Mouse (Mus musculus): Measurements from ENCODE around the gene Rnf167. TPM values are rescaled to one million over a fixed set of nuclear protein-coding genes. Genes with fewer than 3 reads are reported as not detected.

The Rnf167 gene
- polyA plus RNA-seq, 1 experiment from 2014 or later = 118 TPM

DNA sequence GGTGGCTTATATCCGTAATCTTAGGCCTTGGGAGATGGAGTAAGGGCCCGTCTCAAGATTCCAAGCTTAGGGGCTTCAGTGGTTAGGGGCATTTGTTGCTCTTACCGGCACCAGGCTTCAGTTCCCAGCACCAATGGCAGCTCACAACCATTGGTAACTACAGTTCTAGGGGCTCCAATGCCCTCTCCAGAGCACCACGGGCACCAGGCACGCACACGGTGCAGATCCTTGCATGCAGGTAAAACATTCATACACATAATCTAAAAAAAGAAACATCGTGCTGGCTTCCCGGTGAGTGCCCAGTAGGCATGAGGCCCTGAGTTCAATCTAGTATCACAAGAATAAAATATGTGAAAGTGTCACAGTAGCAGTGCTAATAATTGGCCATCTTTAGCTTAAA, 16.1 kb downstream of the Rnf167 start:
- no peak for ATAC-seq (ENCODE audit: insufficient number of reproducible peaks, insufficient read depth, low FRiP score, low read depth)
- peaks cover 35% of the 10 kb centered on the region for H3K36me3 ChIP-seq (ENCODE audit: control insufficient read depth, insufficient read depth, low read length)
- H3K27ac ChIP-seq (ENCODE audit: low read length) = no peak overlapping the region
- H3K4me2 ChIP-seq (replicated peaks; ENCODE audit: low read depth, low read length) = no peak overlapping the region
- no peaks in the 10 kb centered on the region for H3K27me3 ChIP-seq (ENCODE audit: control insufficient read depth, insufficient read depth, low read length)
- H3K9ac ChIP-seq (replicated peaks; ENCODE audit: low read depth, low read length) = no peak overlapping the region
- H3K4me3 ChIP-seq (ENCODE audit: low read depth, low read length) = no peak overlapping the region
- WGBS = 91% methylated on average over 8 of the region's 8 CpGs
- peaks cover 8% of the 10 kb centered on the region; the same call in 1 of the 2 replicates for H3K4me1 ChIP-seq (ENCODE audit: control insufficient read depth, insufficient read depth, low read length)
- H3K9me3 ChIP-seq (ENCODE audit: control insufficient read depth, low read depth, low read length) = no peaks in the 10 kb centered on the region

DNA sequence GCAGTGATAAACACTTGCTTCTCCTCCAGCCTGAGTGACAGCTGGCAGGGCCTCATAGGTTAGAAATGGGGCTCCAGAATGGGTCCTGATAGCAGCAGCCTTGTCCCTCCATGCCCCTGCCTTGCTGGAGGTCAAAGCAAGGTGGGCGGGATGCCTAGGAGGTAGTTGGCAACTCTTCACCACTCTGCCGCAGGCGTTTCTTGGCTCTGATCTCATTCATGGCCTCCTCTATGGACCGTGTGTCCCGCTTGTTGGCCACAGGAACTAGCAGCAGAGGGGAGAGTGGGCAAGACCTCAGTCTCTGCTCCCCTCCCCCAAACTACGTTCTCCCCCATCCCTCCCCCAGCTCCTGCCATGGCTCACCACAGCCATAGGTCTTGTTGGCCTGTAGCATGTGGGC, 16.9 kb downstream of the Rnf167 start:
- peaks cover 35% of the 10 kb centered on the region for H3K36me3 ChIP-seq (ENCODE audit: control insufficient read depth, insufficient read depth, low read length)
- H3K9ac ChIP-seq (replicated peaks; ENCODE audit: low read depth, low read length) = no peak overlapping the region
- H3K9me3 ChIP-seq (ENCODE audit: control insufficient read depth, low read depth, low read length) = no peaks in the 10 kb centered on the region
- no peak overlapping the region for H3K4me3 ChIP-seq (ENCODE audit: low read depth, low read length)
- no peak overlapping the region for H3K27ac ChIP-seq (ENCODE audit: low read length)
- peaks cover 8% of the 10 kb centered on the region; the same call in 1 of the 2 replicates for H3K4me1 ChIP-seq (ENCODE audit: control insufficient read depth, insufficient read depth, low read length)
- H3K4me2 ChIP-seq (replicated peaks; ENCODE audit: low read depth, low read length) = no peak overlapping the region
- H3K27me3 ChIP-seq (ENCODE audit: control insufficient read depth, insufficient read depth, low read length) = no peaks in the 10 kb centered on the region
- 94% methylated on average over 6 of the region's 6 CpGs for WGBS
- ATAC-seq (ENCODE audit: insufficient number of reproducible peaks, insufficient read depth, low FRiP score, low read depth) = no peak

DNA sequence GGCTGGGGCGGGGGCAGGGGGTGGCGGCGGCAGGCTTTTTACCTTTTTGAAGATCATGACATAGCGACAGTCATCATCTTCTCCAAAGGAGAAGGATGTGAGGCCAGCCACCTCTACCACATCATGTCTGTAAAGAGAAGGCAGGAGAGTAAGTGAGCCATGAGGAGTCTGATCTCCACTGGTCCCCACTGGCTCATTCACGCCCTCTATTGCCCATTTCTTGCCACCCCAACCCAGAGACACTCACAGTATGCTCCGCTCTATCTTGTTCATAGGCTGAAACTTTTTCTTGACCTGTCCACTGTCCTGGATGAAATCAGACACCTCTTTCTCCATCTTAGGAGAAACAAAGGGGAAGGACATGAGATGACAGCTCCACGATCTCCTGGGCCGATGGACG, 17.7 kb downstream of the Rnf167 start:
- H3K9me3 ChIP-seq (ENCODE audit: control insufficient read depth, low read depth, low read length) = no peaks in the 10 kb centered on the region
- no peak overlapping the region for H3K9ac ChIP-seq (replicated peaks; ENCODE audit: low read depth, low read length)
- peaks cover 8% of the 10 kb centered on the region; the same call in 1 of the 2 replicates for H3K4me1 ChIP-seq (ENCODE audit: control insufficient read depth, insufficient read depth, low read length)
- WGBS = 90% methylated on average over 9 of the region's 9 CpGs
- no peaks in the 10 kb centered on the region for H3K27me3 ChIP-seq (ENCODE audit: control insufficient read depth, insufficient read depth, low read length)
- no peak overlapping the region for H3K4me2 ChIP-seq (replicated peaks; ENCODE audit: low read depth, low read length)
- ATAC-seq (ENCODE audit: insufficient number of reproducible peaks, insufficient read depth, low FRiP score, low read depth) = no peak
- H3K4me3 ChIP-seq (ENCODE audit: low read depth, low read length) = no peak overlapping the region
- peaks cover 35% of the 10 kb centered on the region for H3K36me3 ChIP-seq (ENCODE audit: control insufficient read depth, insufficient read depth, low read length)
- H3K27ac ChIP-seq (ENCODE audit: low read length) = no peak overlapping the region

- WGBS = 92% methylated on average over 8 of the region's 8 CpGs
- Histone ChIP-seq H3K36me3 (ENCODE audit: control insufficient read depth, insufficient read depth, low read length) (peaks cover 35% of the 10 kb centered on the region), H3K9me3 (ENCODE audit: control insufficient read depth, low read depth, low read length) (no peaks in the 10 kb centered on the region), H3K27me3 (ENCODE audit: control insufficient read depth, insufficient read depth, low read length) (no peaks in the 10 kb centered on the region), H3K4me1 (ENCODE audit: control insufficient read depth, insufficient read depth, low read length) (peaks cover 19% of the 10 kb centered on the region), H3K9ac (replicated peaks; ENCODE audit: low read depth, low read length) (no peak overlapping the region), H3K4me2 (replicated peaks; ENCODE audit: low read depth, low read length) (no peak overlapping the region), H3K27ac (ENCODE audit: low read length) (no peak overlapping the region), H3K4me3 (ENCODE audit: low read depth, low read length) (no peak overlapping the region)
- ATAC-seq (ENCODE audit: insufficient number of reproducible peaks, insufficient read depth, low FRiP score, low read depth) = no peak
These were observed 19.7 kb downstream of the Rnf167 start for GRCm38 (mm10) chr11:70666687-70667086.

DNA sequence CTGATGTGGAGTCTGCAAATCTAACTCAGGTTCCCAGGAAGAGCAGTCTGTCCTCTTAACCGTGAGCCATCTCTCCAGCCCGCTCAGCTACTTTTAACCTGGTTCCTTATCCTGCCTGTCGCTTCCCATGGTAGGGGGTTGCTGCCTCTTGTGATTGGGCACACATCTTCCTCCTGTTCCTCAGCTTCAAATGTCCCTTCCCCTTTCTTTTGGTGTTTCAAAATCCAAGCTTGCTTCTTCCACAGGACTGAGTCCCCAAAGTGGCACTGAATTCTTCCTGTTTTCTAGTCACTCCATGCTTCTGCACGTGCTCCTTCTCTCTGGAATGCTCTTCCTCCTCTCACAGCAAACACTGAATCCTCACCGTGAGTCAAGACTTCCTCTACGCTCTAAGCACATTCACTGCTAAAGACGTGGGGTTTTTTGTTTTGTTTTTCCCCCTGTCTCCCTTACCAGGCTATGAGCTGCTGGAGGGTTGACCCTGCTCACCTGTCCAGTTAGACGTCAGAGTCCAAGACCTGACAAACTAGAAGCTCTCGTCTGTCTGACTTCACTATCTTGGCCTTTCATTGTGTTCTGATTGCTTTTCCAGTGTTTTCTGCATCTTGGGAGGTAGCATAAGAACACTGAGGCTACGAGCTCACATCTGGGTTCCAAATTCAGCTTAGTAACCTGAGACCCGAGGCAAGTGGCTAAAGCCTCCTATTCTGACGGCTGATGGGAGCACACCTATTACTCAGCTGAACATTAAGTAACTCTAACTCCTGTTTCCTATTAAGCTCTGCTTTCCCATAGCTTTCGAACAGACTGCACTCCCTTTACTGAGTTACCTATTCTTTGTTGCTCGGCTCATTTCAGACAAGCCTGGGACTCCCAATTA, 20.5 kb downstream of the Rnf167 start:
- peaks cover 33% of the 10 kb centered on the region for H3K36me3 ChIP-seq (ENCODE audit: control insufficient read depth, insufficient read depth, low read length)
- H3K4me2 ChIP-seq (replicated peaks; ENCODE audit: low read depth, low read length) = peak overlapping the region; percentile 60
- H3K4me1 ChIP-seq (ENCODE audit: control insufficient read depth, insufficient read depth, low read length) = peaks cover 19% of the 10 kb centered on the region
- H3K27ac ChIP-seq (ENCODE audit: low read length) = peak overlapping the region; percentile 71; the same call in 1 of the 2 replicates
- no peaks in the 10 kb centered on the region for H3K9me3 ChIP-seq (ENCODE audit: control insufficient read depth, low read depth, low read length)
- H3K27me3 ChIP-seq (ENCODE audit: control insufficient read depth, insufficient read depth, low read length) = no peaks in the 10 kb centered on the region
- H3K9ac ChIP-seq (replicated peaks; ENCODE audit: low read depth, low read length) = peak overlapping the region; percentile 37
- peak overlapping the region; percentile 64 for H3K4me3 ChIP-seq (ENCODE audit: low read depth, low read length)
- ATAC-seq (ENCODE audit: insufficient number of reproducible peaks, insufficient read depth, low FRiP score, low read depth) = no peak
- 61% methylated on average over 14 of the region's 14 CpGs for WGBS

DNA sequence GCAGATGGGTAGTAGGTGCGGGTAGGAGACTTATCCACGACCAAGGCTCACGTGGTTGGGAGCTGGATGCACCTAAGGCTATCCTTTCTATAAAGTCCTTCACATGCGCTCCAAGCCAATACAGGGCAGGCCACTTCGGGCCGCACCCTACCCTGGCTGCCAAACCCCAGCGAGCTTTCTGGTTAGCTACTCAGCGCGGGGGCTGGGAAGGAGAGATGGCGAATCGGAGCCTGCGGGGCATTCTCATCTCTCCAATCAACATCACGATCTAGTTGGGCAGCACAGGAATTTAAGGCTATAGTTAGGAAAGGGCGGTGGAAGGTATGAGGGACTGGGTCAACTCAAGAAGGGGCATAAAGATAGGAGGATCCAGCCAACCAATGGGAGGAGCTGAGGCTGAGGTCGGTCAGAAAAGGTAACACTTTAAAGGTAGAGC, 21.3 kb downstream of the Rnf167 start:
- Histone ChIP-seq H3K36me3 (ENCODE audit: control insufficient read depth, insufficient read depth, low read length) (peaks cover 25% of the 10 kb centered on the region), H3K4me1 (ENCODE audit: control insufficient read depth, insufficient read depth, low read length) (peaks cover 19% of the 10 kb centered on the region), H3K4me3 (ENCODE audit: low read depth, low read length) (peak overlapping the region; percentile 64), H3K9me3 (ENCODE audit: control insufficient read depth, low read depth, low read length) (no peaks in the 10 kb centered on the region), H3K9ac (replicated peaks; ENCODE audit: low read depth, low read length) (peak overlapping the region; percentile 37), H3K4me2 (replicated peaks; ENCODE audit: low read depth, low read length) (peak overlapping the region; percentile 60), H3K27ac (ENCODE audit: low read length) (peak overlapping the region; percentile 71), H3K27me3 (ENCODE audit: control insufficient read depth, insufficient read depth, low read length) (no peaks in the 10 kb centered on the region)
- under 1% methylated on average over 15 of the region's 15 CpGs for WGBS
- ATAC-seq (ENCODE audit: insufficient number of reproducible peaks, insufficient read depth, low FRiP score, low read depth) = peak; percentile 56

DNA sequence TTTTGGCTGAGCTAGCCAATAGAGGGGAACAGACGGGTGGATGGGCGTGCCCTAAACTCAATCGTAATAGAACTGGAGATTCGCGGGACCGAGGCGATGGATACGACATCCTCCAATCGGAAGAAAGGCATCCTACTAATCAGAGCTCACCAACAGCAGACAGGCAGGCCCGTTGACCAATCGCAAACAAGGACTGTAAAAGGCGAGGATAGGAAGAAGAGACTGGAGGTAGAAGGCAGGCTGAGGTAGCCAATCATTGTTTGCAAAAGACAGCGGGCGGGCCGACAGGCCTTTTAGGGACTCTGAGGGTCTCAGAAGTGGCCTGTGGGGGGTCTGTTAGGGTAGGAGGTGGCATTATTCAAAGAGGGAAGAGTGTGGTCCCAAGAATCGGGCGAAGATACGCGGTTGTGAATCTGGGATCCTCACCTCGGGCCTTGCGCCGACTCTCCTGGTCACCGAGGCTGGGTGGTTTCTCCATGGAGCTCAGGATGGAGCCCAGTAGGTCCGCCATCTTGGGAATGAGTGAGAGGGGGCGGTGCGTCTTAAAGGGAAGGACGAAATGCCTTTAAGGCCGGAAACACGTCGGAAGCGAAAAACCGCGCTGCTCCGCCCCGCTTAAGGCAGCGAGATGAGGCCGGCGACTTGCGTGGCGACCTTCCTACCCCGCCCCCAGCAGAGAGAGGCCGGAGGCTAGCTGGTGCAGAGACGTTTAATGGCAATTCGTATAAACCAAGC, 21.9 kb downstream of the Rnf167 start, which contains the start of gene Spag7:
Gene Spag7 (minus strand): TSS at position 646 of the 735 bp plus-strand sequence.
- peaks cover 19% of the 10 kb centered on the region for H3K4me1 ChIP-seq (ENCODE audit: control insufficient read depth, insufficient read depth, low read length)
- no peaks in the 10 kb centered on the region for H3K9me3 ChIP-seq (ENCODE audit: control insufficient read depth, low read depth, low read length)
- peaks cover 20% of the 10 kb centered on the region for H3K36me3 ChIP-seq (ENCODE audit: control insufficient read depth, insufficient read depth, low read length)
- H3K4me3 ChIP-seq (ENCODE audit: low read depth, low read length) = peak within 1 kb of the TSS; percentile 64
- peak within 1 kb of the TSS; percentile 65 for H3K9ac ChIP-seq (replicated peaks; ENCODE audit: low read depth, low read length)
- H3K27me3 ChIP-seq (ENCODE audit: control insufficient read depth, insufficient read depth, low read length) = no peaks in the 10 kb centered on the region
- peak within 1 kb of the TSS; percentile 81 for H3K4me2 ChIP-seq (replicated peaks; ENCODE audit: low read depth, low read length)
- ATAC-seq (ENCODE audit: insufficient number of reproducible peaks, insufficient read depth, low FRiP score, low read depth) = peak; percentile 94
- H3K27ac ChIP-seq (ENCODE audit: low read length) = peak within 1 kb of the TSS; percentile 98
- WGBS = under 1% methylated on average over 44 of the region's 44 CpGs

GRCm38 (mm10) chr11:70669582-70670345, 22.7 kb downstream of the Rnf167 start:
- peak overlapping the region; percentile 81 for H3K4me2 ChIP-seq (replicated peaks; ENCODE audit: low read depth, low read length)
- peak overlapping the region; percentile 98 for H3K27ac ChIP-seq (ENCODE audit: low read length)
- H3K4me1 ChIP-seq (ENCODE audit: control insufficient read depth, insufficient read depth, low read length) = peaks cover 19% of the 10 kb centered on the region
- H3K9ac ChIP-seq (replicated peaks; ENCODE audit: low read depth, low read length) = peak overlapping the region; percentile 65
- H3K9me3 ChIP-seq (ENCODE audit: control insufficient read depth, low read depth, low read length) = no peaks in the 10 kb centered on the region
- H3K36me3 ChIP-seq (ENCODE audit: control insufficient read depth, insufficient read depth, low read length) = peaks cover 11% of the 10 kb centered on the region
- no peaks in the 10 kb centered on the region for H3K27me3 ChIP-seq (ENCODE audit: control insufficient read depth, insufficient read depth, low read length)
- WGBS = 1% methylated on average over 31 of the region's 31 CpGs
- H3K4me3 ChIP-seq (ENCODE audit: low read depth, low read length) = peak overlapping the region; percentile 64
- peak; percentile 15 for ATAC-seq (ENCODE audit: insufficient number of reproducible peaks, insufficient read depth, low FRiP score, low read depth)

Data from stomach, embryonic 14.5 days (tissue).